Mouse (Mus musculus) testis, adult 2 months (tissue): ENCODE measurements at regions not wholly inside any gene's neighbourhood (a gene's known extent, or its start where the extent isn't known, plus 50 kb on each side); places are given as distances from the start of the nearest gene placed in this dataset.

Experiments
- CTCF ChIP-seq: fragments of 200-500 bp; IDR thresholded peaks from 2 replicates; pipeline ENCODE4 v1.5.1; 2012; ENCODE audit warnings: low read depth, mild to moderate bottlenecking, inconsistent platforms, low read length, moderate library complexity; ENCODE audit not compliant: control insufficient read depth, insufficient read depth, insufficient replicate concordance
- POLR2A ChIP-seq: fragments of 200-500 bp; IDR thresholded peaks from 2 replicates; pipeline ENCODE4 v1.6.1; 2012; ENCODE audit warnings: low read depth, mild to moderate bottlenecking, inconsistent platforms, low read length, moderate library complexity; ENCODE audit not compliant: control insufficient read depth

DNA sequence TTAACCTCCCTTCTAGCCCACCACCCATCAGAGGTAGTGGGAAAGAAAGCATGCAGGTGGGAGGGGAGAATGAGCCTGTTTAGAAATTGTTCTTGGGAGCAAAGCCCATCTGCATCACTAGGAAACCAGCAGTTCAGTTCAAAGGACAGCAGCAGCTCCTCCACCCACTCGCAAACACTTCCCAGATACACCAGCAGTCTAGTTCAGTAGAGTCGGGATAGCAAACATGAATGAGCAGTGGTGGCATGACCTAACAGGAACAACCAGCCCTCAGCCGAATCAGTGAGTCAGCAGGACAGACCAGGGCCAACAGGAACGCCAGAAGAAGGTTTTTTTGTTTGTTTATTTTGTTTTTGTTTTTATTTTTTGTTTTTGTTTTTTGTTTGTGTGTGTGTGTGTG lies 74.5 kb upstream of the Zfp648 start:
- TF ChIP-seq CTCF: no peak
- TF ChIP-seq POLR2A: no peak
